Mouse (Mus musculus): ENCODE data around the gene Fezf1.

- TF ChIP-seq CTCF (conservative IDR thresholded peaks at IDR 0.05; ENCODE audit: low read length) (no peak), NANOG (IDR thresholded peaks at IDR 0.05; ENCODE audit: borderline replicate concordance, low read length) (no peak), POU5F1 (IDR thresholded peaks at IDR 0.05; ENCODE audit: borderline replicate concordance, low read length) (no peak)
Observed at GRCm38 (mm10) chr6:23260016-23260737, 12.0 kb upstream of the Fezf1 start.
